In genomic region chr6:119416643-119417042, GRCm38 (mm10) we compare ENCODE assay signal across 11 mouse cellular contexts. TPM values are rescaled to one million over a fixed set of nuclear protein-coding genes. Genes with fewer than 3 reads are reported as not detected.
DNase-seq lines count a peak whose midpoint lies in the region; ATAC-seq and TF ChIP-seq lines count a peak whose summit lies in the region.
"Had no signal": no experiment of that assay in that cellular context is flagged by ENCODE, and none has a peak within 500 bp of the region (broad histone marks: within the 10 kb centered on the region; RNA-seq: fewer than 3 reads in every experiment).

No protein-coding gene starts in this region.

- TF ChIP-seq CTCF in cortical plate, adult 2 months (IDR thresholded peaks at IDR 0.05; ENCODE audit: extremely low read depth, insufficient read depth, low read length), result no peak

- no peaks in the 10 kb centered on the region for H3K9me3 ChIP-seq in forebrain, embryonic 12.5 days
- H3K9me3 ChIP-seq in forebrain, embryonic 15.5 days, result no peaks in the 10 kb centered on the region
- no peaks in the 10 kb centered on the region for H3K9me3 ChIP-seq in limb, embryonic 15.5 days
- H3K9me3 ChIP-seq in limb, embryonic 10.5 days (replicated peaks), result no peaks in the 10 kb centered on the region
- H3K9me3 ChIP-seq in liver, embryonic 16.5 days (replicated peaks; ENCODE audit: control insufficient read depth, low read length), result no peaks in the 10 kb centered on the region
- H3K9me3 ChIP-seq: forebrain, embryonic 10.5 days; lung, embryonic 15.5 days had no signal

- H3K27me3 ChIP-seq in forebrain, embryonic 12.5 days, result no peaks in the 10 kb centered on the region
- no peaks in the 10 kb centered on the region for H3K27me3 ChIP-seq in forebrain, embryonic 15.5 days
- no peaks in the 10 kb centered on the region for H3K27me3 ChIP-seq in limb, embryonic 15.5 days
- no peaks in the 10 kb centered on the region for H3K27me3 ChIP-seq in limb, embryonic 10.5 days (ENCODE audit: low read depth, poor library complexity, severe bottlenecking)
- H3K27me3 ChIP-seq in liver, embryonic 16.5 days (ENCODE audit: control insufficient read depth, insufficient read depth, low read depth, low read length), result no peaks in the 10 kb centered on the region
- H3K27me3 ChIP-seq: lung, embryonic 15.5 days had no signal

- no peak for TF ChIP-seq POLR2A in cortical plate, adult 2 months (IDR thresholded peaks at IDR 0.05; ENCODE audit: extremely low read depth, insufficient read depth, low read length)

- peak overlapping the region; percentile 39; the same call in 1 of the 2 replicates for H3K4me2 ChIP-seq in forebrain, embryonic 12.5 days
- no peak overlapping the region for H3K4me2 ChIP-seq in forebrain, embryonic 15.5 days (replicated peaks)
- peak overlapping the region; percentile 36; the same call in 1 of the 2 replicates for H3K4me2 ChIP-seq in limb, embryonic 15.5 days
- peak overlapping the region; percentile 59 for H3K4me2 ChIP-seq in liver, embryonic 16.5 days (ENCODE audit: low read depth, low read length)

- H3K4me1 ChIP-seq in forebrain, embryonic 12.5 days, result peaks cover 24% of the 10 kb centered on the region
- peaks cover 5% of the 10 kb centered on the region; the same call in 1 of the 2 replicates for H3K4me1 ChIP-seq in forebrain, embryonic 15.5 days
- H3K4me1 ChIP-seq in limb, embryonic 15.5 days, result 0 out of 2 replicates have a peak, but pooled peaks cover 8% of the 10 kb centered on the region
- H3K4me1 ChIP-seq in limb, embryonic 10.5 days, result peaks cover 16% of the 10 kb centered on the region
- H3K4me1 ChIP-seq in cortical plate, adult 2 months (ENCODE audit: control insufficient read depth, insufficient read depth, low read length), result no peaks in the 10 kb centered on the region; the same call in 1 of the 2 replicates
- H3K4me1 ChIP-seq in liver, embryonic 16.5 days (ENCODE audit: control insufficient read depth, low read depth, low read length), result peaks cover 4% of the 10 kb centered on the region

- 76% methylated on average over 6 of the region's 6 CpGs for WGBS in forebrain, embryonic 12.5 days
- WGBS in forebrain, embryonic 15.5 days, result 71% methylated on average over 6 of the region's 6 CpGs
- 59% methylated on average over 6 of the region's 6 CpGs for WGBS in limb, embryonic 15.5 days
- WGBS in limb, embryonic 10.5 days, result 72% methylated on average over 6 of the region's 6 CpGs
- WGBS in liver, embryonic 16.5 days (ENCODE audit: insufficient replicate concordance), result 47% methylated on average over 6 of the region's 6 CpGs

- no peak for DNase-seq in limb, embryonic 10.5 days (ENCODE audit: low spot score)
- no peak for DNase-seq in gastrocnemius, postnatal 10 days
- no peak for DNase-seq in B cell, adult 2 months

- no peak overlapping the region for H3K9ac ChIP-seq in forebrain, embryonic 12.5 days
- H3K9ac ChIP-seq in forebrain, embryonic 15.5 days (replicated peaks), result no peak overlapping the region
- no peak overlapping the region for H3K9ac ChIP-seq in limb, embryonic 15.5 days
- H3K9ac ChIP-seq in liver, embryonic 16.5 days (ENCODE audit: low read depth, low read length), result no peak overlapping the region
- H3K9ac ChIP-seq: lung, embryonic 15.5 days had no signal

- no peaks in the 10 kb centered on the region for H3K36me3 ChIP-seq in forebrain, embryonic 12.5 days (replicated peaks)
- H3K36me3 ChIP-seq in forebrain, embryonic 15.5 days, result no peaks in the 10 kb centered on the region
- H3K36me3 ChIP-seq in limb, embryonic 15.5 days, result no peaks in the 10 kb centered on the region
- no peaks in the 10 kb centered on the region for H3K36me3 ChIP-seq in limb, embryonic 10.5 days
- H3K36me3 ChIP-seq in liver, embryonic 16.5 days (ENCODE audit: control insufficient read depth, insufficient read depth), result no peaks in the 10 kb centered on the region
- H3K36me3 ChIP-seq: forebrain, embryonic 10.5 days; lung, embryonic 15.5 days had no signal

- ATAC-seq in forebrain, embryonic 12.5 days (ENCODE audit: low FRiP score), result no peak
- no peak for ATAC-seq in forebrain, embryonic 15.5 days (replicated peaks)
- no peak for ATAC-seq in limb, embryonic 15.5 days (ENCODE audit: insufficient number of reproducible peaks, low FRiP score, low TSS enrichment, low read depth)
- no peak for ATAC-seq in liver, embryonic 16.5 days (ENCODE audit: low read depth)
- ATAC-seq: hindbrain, postnatal 0 days had no signal

- H3K27ac ChIP-seq in forebrain, embryonic 12.5 days, result no peak overlapping the region
- H3K27ac ChIP-seq in forebrain, embryonic 15.5 days (replicated peaks), result no peak overlapping the region
- no peak overlapping the region for H3K27ac ChIP-seq in limb, embryonic 15.5 days
- H3K27ac ChIP-seq in limb, embryonic 10.5 days, result no peak overlapping the region
- 0 out of 2 replicates have a peak overlapping the region, but pooled peaks have one; percentile 45 for H3K27ac ChIP-seq in cortical plate, adult 2 months (ENCODE audit: insufficient read depth, low read length)
- no peak overlapping the region for H3K27ac ChIP-seq in liver, embryonic 16.5 days (ENCODE audit: low read length)
- H3K27ac ChIP-seq: hindbrain, postnatal 0 days; lung, embryonic 15.5 days had no signal

- H3K4me3 ChIP-seq in forebrain, embryonic 12.5 days (replicated peaks), result no peak overlapping the region
- H3K4me3 ChIP-seq in forebrain, embryonic 15.5 days, result no peak overlapping the region
- peak overlapping the region; percentile 7; the same call in 1 of the 2 replicates for H3K4me3 ChIP-seq in limb, embryonic 15.5 days
- H3K4me3 ChIP-seq in limb, embryonic 10.5 days, result no peak overlapping the region
- 0 out of 2 replicates have a peak overlapping the region, but pooled peaks have one; percentile 0 for H3K4me3 ChIP-seq in cortical plate, adult 2 months (ENCODE audit: insufficient read depth, low read length)
- peak overlapping the region; percentile 3; the same call in 1 of the 2 replicates for H3K4me3 ChIP-seq in liver, embryonic 16.5 days (ENCODE audit: low read depth, low read length)

RNA-seq across cellular contexts. Expression of gene Adipor2, which starts 0.9 kb away (rescaled TPM):
- polyA plus RNA-seq in forebrain, embryonic 12.5 days (2016; fragmentation: Nextera tagmentation; extraction: Ambion mirVana), result 31.5 and 35.1 TPM in 2 replicates
- polyA plus RNA-seq in forebrain, embryonic 15.5 days (2015; fragmentation: Nextera tagmentation; extraction: Ambion mirVana), result 43.1 and 45.5 TPM in 2 replicates
- 39.8 and 40.2 TPM in 2 replicates for polyA plus RNA-seq in limb, embryonic 15.5 days (2015; fragmentation: Nextera tagmentation; extraction: Ambion mirVana)
- polyA plus RNA-seq in limb, embryonic 10.5 days (2016; fragmentation: Nextera tagmentation; extraction: Ambion mirVana), result 27.8 and 29.4 TPM in 2 replicates
- polyA plus RNA-seq in cortical plate, adult 2 months (2012; rRNA removed), result 37.7 and 38.0 TPM in 2 replicates
- 29.4 and 35.2 TPM in 2 replicates for polyA plus RNA-seq in liver, embryonic 16.5 days (2015; fragmentation: Nextera tagmentation; extraction: Ambion mirVana)
- 10 to 100 TPM; 55.7 to 56.2 TPM for total RNA-seq in gastrocnemius, postnatal 10 days (2021)

Comparison
In these comparisons a context has a peak if more than half of its experiments do, and no peak if none do; other contexts are left out.
1. H3K4me3 ChIP-seq: peak in limb, embryonic 15.5 days (single experiment), cortical plate, adult 2 months (single experiment) and liver, embryonic 16.5 days (single experiment); none in forebrain, embryonic 12.5 days (single experiment), forebrain, embryonic 15.5 days (single experiment) and limb, embryonic 10.5 days (single experiment).